Mouse (Mus musculus): ENCODE results near the gene Nfkb2. TPM values are rescaled to one million over a fixed set of nuclear protein-coding genes. Genes with fewer than 3 reads are reported as not detected.
A peak's percentile ranks its signal among the peaks of the same experiment; 100 is the strongest.

Gene Nfkb2
- polyA plus RNA-seq, 1 experiment, result 89.6 TPM

DNA sequence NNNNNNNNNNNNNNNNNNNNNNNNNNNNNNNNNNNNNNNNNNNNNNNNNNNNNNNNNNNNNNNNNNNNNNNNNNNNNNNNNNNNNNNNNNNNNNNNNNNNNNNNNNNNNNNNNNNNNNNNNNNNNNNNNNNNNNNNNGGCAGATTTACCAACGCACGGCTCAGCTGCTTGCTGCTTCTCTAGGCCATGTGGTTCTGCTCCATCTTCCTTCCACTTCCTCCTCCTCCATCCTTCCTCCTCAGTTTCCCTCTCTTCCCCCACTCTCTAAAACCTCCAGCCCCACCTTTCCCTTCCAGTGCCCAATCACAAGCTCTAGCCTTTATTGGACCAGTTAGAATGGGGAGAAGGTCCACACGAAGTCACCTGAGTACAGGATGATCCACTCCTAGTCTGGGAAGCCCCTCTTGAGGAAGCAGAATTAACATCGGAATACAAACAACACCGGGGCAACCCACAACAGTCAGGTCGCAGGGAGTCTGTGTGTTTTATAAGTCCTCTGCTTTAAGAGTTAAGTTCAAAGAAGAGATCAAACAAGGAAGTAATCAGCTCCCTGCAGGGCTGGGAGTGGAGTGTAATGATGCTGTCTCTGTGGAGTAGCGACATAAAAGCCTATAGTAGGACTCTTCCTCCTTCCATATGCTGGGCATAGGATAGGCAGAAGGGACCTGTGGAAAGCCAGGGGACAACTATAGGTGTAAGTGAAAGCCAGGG is 40.7 kb downstream of the Nfkb2 start:
- Histone ChIP-seq H3K36me3 (ENCODE audit: control insufficient read depth, insufficient read depth, low read length) (no peaks in the 10 kb centered on the region), H3K4me3 (ENCODE audit: low read depth, low read length) (no peak overlapping the region), H3K4me1 (ENCODE audit: control insufficient read depth, insufficient read depth, insufficient read length, low read length) (peaks cover 3% of the 10 kb centered on the region; the same call in 1 of the 2 replicates), H3K27me3 (ENCODE audit: control insufficient read depth, insufficient read depth, low read length) (no peaks in the 10 kb centered on the region), H3K27ac (ENCODE audit: insufficient read depth, low read depth, low read length) (peak overlapping the region; percentile 34; the same call in 1 of the 2 replicates)
- TF ChIP-seq CTCF (IDR thresholded peaks at IDR 0.05; ENCODE audit: extremely low read depth, insufficient read length, insufficient replicate concordance, low read depth, low read length), result no peak
- no peak for TF ChIP-seq POLR2A (IDR thresholded peaks at IDR 0.05; ENCODE audit: low read depth, low read length)
- 15% methylated on average over 7 of the region's 7 CpGs for WGBS

DNA sequence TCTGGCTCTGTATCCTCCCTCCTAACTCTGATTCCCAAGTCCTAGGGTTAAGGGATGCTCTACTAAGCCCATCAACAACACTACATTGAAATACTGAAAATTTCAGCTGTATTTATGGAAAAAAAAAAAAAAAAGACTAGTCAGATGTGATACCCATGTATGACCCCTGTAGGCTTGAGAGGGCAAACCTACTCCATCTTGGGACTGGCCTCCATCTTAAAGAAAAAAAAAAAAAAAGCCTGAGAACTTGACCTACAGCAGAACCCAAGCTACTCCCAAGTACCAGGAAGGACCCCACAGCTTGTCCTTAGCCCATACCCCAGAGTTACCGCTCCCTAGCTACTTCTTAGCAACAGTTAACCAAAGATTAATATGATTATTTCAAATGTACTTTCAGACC is 43.0 kb downstream of the Nfkb2 start:
- H3K27me3 ChIP-seq (ENCODE audit: control insufficient read depth, insufficient read depth, low read length), result no peaks in the 10 kb centered on the region
- H3K27ac ChIP-seq (ENCODE audit: insufficient read depth, low read depth, low read length), result no peak overlapping the region
- WGBS, result 94% methylated on average over 1 of the region's 1 CpGs
- TF ChIP-seq CTCF (IDR thresholded peaks at IDR 0.05; ENCODE audit: extremely low read depth, insufficient read length, insufficient replicate concordance, low read depth, low read length) (no peak), POLR2A (IDR thresholded peaks at IDR 0.05; ENCODE audit: low read depth, low read length) (no peak)
- no peaks in the 10 kb centered on the region for H3K36me3 ChIP-seq (ENCODE audit: control insufficient read depth, insufficient read depth, low read length)
- H3K4me3 ChIP-seq (ENCODE audit: low read depth, low read length), result no peak overlapping the region
- H3K4me1 ChIP-seq (ENCODE audit: control insufficient read depth, insufficient read depth, insufficient read length, low read length), result peaks cover 7% of the 10 kb centered on the region; the same call in 1 of the 2 replicates

DNA sequence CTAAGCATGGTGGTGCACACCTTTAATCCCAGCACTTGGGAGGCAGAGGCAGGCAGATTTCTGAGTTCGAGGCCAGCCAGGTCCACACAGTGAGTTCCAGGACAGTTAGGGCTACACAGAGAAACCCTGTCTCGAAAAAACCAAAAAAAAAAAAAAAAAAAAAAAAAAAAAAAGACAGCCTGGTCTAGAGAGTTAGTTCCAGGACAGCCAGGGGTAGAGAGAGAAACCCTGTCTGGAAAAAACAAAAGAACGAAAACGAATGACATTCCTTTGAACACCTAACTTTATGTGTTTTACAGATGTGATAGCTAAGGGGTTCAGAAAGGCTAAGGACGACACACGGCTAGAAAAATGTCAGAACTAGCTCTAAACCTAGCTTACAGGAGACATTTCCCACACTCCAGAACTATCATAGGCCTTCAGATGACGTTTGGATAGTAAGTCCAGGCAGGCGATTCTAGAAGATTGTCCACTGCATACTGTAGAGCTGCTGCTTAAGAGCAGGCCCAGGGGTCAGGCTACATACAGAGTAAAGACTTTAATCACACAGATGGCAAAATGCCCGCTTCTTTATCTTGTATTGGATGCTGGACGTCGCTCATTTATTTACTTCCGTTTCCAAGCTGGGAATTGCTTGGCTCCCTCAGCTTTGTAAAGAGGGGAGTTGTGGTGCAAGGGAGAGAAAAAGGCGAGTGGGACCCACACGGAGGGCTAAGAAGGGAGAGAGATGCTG is 44.0 kb downstream of the Nfkb2 start:
- Histone ChIP-seq H3K27me3 (ENCODE audit: control insufficient read depth, insufficient read depth, low read length) (no peaks in the 10 kb centered on the region), H3K4me3 (ENCODE audit: low read depth, low read length) (peak overlapping the region; percentile 74), H3K36me3 (ENCODE audit: control insufficient read depth, insufficient read depth, low read length) (no peaks in the 10 kb centered on the region), H3K4me1 (ENCODE audit: control insufficient read depth, insufficient read depth, insufficient read length, low read length) (peaks cover 13% of the 10 kb centered on the region; the same call in 1 of the 2 replicates), H3K27ac (ENCODE audit: insufficient read depth, low read depth, low read length) (peak overlapping the region; percentile 65)
- TF ChIP-seq CTCF (IDR thresholded peaks at IDR 0.05; ENCODE audit: extremely low read depth, insufficient read length, insufficient replicate concordance, low read depth, low read length) (no peak), POLR2A (IDR thresholded peaks at IDR 0.05; ENCODE audit: low read depth, low read length) (no peak)
- WGBS, result 13% methylated on average over 14 of the region's 14 CpGs

DNA sequence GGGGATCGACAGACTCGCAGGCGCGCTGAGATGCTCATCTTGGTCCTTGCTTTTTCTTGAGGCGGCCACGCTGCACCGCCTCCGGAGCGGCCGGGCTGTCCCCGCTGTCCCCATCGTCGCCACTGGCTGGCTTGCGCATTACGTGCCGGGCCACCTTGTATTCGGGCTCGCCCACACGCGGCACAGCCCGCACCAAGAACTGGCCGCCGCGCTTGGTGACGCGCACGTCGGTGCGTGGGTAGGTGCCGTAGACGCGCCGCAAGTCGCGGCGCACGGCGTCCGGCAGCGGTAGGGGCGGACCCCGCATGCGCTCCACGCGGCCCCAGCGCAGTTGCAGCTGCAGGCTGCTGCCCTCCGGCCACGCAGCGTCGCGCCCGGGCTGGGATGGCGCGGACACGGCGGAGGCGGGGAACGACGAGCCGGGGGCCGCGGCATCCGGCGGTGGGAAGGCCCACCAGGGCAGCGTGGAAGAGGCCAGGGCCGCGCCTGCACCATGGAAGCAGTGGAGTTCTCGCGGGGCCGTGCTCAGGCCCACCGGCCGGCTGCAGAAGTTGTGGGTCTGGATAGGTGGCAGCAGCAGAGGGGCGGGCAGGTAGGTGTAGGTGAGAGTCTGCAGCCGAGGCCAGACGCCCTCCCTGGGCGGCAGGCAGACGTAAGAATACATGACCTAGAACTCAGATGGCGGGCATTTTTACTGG is 44.8 kb downstream of the Nfkb2 start:
- peaks cover 15% of the 10 kb centered on the region; the same call in 1 of the 2 replicates for H3K4me1 ChIP-seq (ENCODE audit: control insufficient read depth, insufficient read depth, insufficient read length, low read length)
- peak overlapping the region; percentile 65 for H3K27ac ChIP-seq (ENCODE audit: insufficient read depth, low read depth, low read length)
- H3K27me3 ChIP-seq (ENCODE audit: control insufficient read depth, insufficient read depth, low read length), result no peaks in the 10 kb centered on the region
- H3K4me3 ChIP-seq (ENCODE audit: low read depth, low read length), result peak overlapping the region; percentile 74
- TF ChIP-seq CTCF (IDR thresholded peaks at IDR 0.05; ENCODE audit: extremely low read depth, insufficient read length, insufficient replicate concordance, low read depth, low read length) (no peak), POLR2A (IDR thresholded peaks at IDR 0.05; ENCODE audit: low read depth, low read length) (no peak)
- under 1% methylated on average over 78 of the region's 78 CpGs for WGBS
- H3K36me3 ChIP-seq (ENCODE audit: control insufficient read depth, insufficient read depth, low read length), result no peaks in the 10 kb centered on the region

DNA sequence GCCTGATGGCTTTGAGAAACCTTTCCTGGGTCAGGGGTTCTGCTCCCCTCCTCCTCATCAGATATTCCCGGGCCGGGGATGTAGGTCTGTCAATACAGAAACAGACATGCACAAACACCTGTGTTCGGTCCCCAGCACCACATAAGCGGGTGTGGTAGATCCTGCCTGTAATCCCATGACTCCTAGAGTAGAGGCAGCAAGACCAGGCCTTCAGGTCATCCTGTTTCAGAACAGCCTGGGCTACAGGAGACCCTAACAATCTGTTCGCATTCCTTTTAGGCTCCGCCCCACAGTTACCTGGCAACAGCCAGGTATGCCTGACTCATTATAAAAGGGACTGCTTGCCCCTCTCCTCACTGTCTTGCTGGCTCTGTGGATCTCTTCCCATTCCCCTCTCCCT is 45.4 kb downstream of the Nfkb2 start:
- peak overlapping the region; percentile 65; the same call in 1 of the 2 replicates for H3K27ac ChIP-seq (ENCODE audit: insufficient read depth, low read depth, low read length)
- TF ChIP-seq CTCF (IDR thresholded peaks at IDR 0.05; ENCODE audit: extremely low read depth, insufficient read length, insufficient replicate concordance, low read depth, low read length) (no peak), POLR2A (IDR thresholded peaks at IDR 0.05; ENCODE audit: low read depth, low read length) (no peak)
- 19% methylated on average over 6 of the region's 6 CpGs for WGBS
- H3K4me1 ChIP-seq (ENCODE audit: control insufficient read depth, insufficient read depth, insufficient read length, low read length), result peaks cover 15% of the 10 kb centered on the region; the same call in 1 of the 2 replicates
- H3K36me3 ChIP-seq (ENCODE audit: control insufficient read depth, insufficient read depth, low read length), result no peaks in the 10 kb centered on the region
- peak overlapping the region; percentile 74 for H3K4me3 ChIP-seq (ENCODE audit: low read depth, low read length)
- H3K27me3 ChIP-seq (ENCODE audit: control insufficient read depth, insufficient read depth, low read length), result no peaks in the 10 kb centered on the region

DNA sequence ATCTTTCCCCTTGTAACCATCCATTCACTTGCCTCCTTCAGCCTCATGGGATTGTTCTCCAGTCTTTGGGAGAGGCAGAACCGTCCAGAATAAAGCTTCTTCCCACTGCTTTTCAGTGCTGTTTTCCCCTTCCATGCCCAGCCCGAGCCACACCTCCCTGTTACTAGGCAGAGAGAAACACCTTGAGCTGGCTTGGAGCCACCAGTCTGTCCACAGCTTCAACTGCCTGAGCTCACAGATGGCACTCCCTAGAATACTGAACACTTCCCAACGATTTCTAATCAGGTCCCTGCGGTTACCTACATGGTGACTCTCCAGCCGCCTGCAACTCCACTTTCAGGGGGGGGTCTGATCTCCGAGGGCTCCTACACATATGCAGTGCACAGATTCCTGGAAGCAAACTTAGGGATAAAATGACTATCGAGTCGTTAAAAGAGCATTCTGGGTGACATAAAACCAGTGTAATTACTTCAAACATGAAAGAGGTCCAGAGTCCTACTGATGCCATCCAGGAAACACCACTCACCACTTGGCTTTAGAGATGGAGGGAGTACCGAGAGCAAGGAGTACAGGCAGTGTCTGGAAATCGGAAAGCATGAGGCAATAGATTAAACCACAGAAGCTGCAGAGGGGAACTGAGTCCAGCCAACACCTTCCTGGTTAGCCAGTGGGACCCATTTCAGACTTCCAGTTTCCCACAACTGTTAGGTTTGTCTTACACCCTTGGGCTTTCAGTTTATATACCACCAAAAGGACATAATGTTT is 46.2 kb downstream of the Nfkb2 start, which contains the start of gene 2310034G01Rik:
Gene 2310034G01Rik (minus strand): TSS at position 135 of the 765 bp plus-strand sequence.
- 18% methylated on average over 10 of the region's 10 CpGs for WGBS
- Histone ChIP-seq H3K27ac (ENCODE audit: insufficient read depth, low read depth, low read length) (peak within 1 kb of the TSS; percentile 84), H3K36me3 (ENCODE audit: control insufficient read depth, insufficient read depth, low read length) (no peaks in the 10 kb centered on the region), H3K4me1 (ENCODE audit: control insufficient read depth, insufficient read depth, insufficient read length, low read length) (peaks cover 15% of the 10 kb centered on the region; the same call in 1 of the 2 replicates), H3K27me3 (ENCODE audit: control insufficient read depth, insufficient read depth, low read length) (no peaks in the 10 kb centered on the region), H3K4me3 (ENCODE audit: low read depth, low read length) (peak within 1 kb of the TSS; percentile 74)
- TF ChIP-seq POLR2A (IDR thresholded peaks at IDR 0.05; ENCODE audit: low read depth, low read length) (no peak), CTCF (IDR thresholded peaks at IDR 0.05; ENCODE audit: extremely low read depth, insufficient read length, insufficient replicate concordance, low read depth, low read length) (no peak)
